Mouse (Mus musculus) megakaryocyte-erythroid progenitor cell, adult 5 weeks (primary cell): ENCODE results near the gene Cldn24. TPM values are rescaled to one million over a fixed set of nuclear protein-coding genes. Genes with fewer than 3 reads are reported as not detected.

Source experiments
- polyA plus RNA-seq: library from polyadenylated mRNA; stranded (reverse); fragments of >175 nt; gene quantifications from 2 replicates; pipeline ENCODE4 v1.2.3, GENCODE M21; 2012

The Cldn24 gene
- polyA plus RNA-seq = not detected in 2 replicates

DNA sequence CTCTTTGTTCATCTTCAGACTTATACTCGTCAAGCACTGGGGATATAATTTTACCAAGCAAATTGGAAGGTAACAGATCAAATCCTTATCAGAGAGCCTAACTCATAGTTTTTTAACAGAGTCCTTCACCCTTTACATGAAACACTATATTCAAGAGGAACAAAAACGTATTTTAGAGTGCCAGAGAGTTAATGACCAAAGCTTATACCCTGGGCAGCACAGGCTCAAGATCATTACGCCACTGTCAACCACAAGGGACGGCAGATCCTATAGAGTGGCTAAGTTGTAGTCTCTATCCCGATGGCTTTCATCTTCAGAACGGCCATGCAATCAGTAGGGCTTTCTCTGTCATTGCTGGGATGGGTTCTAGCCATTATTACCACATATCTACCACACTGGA is at the start of gene Cldn24:
Cldn24 (plus strand) TSS at position 301 of the 400 bp plus-strand sequence.

DNA sequence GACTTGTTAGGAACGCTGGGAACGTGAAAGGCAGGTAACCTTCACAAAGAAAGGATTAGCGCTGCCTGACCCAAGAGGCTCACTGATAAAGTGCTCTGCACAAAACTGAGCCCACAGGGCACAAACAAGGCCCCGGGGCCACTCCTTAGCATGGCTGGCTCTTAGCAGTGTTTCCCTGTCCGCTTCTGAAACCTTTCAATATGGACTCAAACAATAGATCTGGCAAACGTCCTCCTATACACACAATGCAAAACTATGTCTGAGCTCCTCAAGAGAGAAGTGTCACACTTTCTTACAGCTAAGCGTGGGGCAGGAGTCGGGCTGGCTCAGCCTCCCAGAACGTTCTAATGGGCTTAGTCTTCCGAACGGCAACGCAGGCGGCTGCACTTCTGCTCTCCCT is 2.2 kb downstream of the Cldn24 start, which contains the start of gene Cldn22:
Cldn22 (plus strand) TSS at position 301 of the 400 bp plus-strand sequence.

Other genes starting within 250 kb of the Cldn24 start
- 10.6 and 16.1 TPM in 2 replicates for gene Ing2, start 146.6 kb upstream of the Cldn24 start, polyA plus RNA-seq
- gene Cdkn2aip, start 108.2 kb upstream of the Cldn24 start, polyA plus RNA-seq = 27.7 and 32.0 TPM in 2 replicates
- not detected in 2 replicates for gene Cldn22, start 2.3 kb downstream of the Cldn24 start, polyA plus RNA-seq
- 7.5 and 9.4 TPM in 2 replicates for gene Wwc2, start 168.8 kb downstream of the Cldn24 start, polyA plus RNA-seq